Mouse (Mus musculus) megakaryocyte, embryonic 14.5 days (primary cell): Measurements from ENCODE around the gene Slc24a4.

Experiments
- FLI1 ChIP-seq: IDR thresholded peaks from 2 replicates; pipeline ENCODE4 v1.6.1; 2012; ENCODE audit warnings: low read length, inconsistent platforms, mixed read lengths
- GATA1 ChIP-seq: IDR thresholded peaks from 3 replicates; pipeline ENCODE4 v1.6.1; 2012; ENCODE audit warnings: mixed read lengths, low read length, inconsistent platforms, borderline replicate concordance

DNA sequence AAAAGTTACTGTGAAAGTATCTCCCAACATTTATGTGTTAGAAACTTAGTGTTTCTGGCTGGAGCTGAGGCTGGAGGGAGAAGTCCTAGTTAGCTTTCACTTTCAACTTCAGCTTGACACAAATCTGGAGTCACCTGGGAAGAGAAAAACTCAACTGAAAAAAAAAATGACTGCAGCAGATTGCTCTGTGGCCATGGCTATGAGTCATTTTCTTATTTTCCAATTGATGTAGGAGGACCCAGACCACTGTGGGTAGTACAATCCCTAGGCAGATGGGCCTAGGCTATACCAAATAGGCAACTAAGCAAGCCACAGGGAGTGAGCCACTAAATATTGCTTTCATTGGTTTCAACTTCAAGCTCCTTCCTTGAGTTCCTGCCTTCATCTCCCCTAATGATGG, 19.7 kb upstream of the Slc24a4 start:
- TF ChIP-seq GATA1 (no peak), FLI1 (no peak)
